Mouse (Mus musculus) mouse embryonic stem cell (cell line): ENCODE measurements around the gene Fbrsl1.

Experiments used
- in situ Hi-C, 2 experiments: fragments of 300-500 bp; cut with MboI; formaldehyde crosslinking; loops; 1 replicate in 1 of 2; 3 replicates in 1 of 2; pipeline ENCODE4 v1.14.3; 2019 to 2020; ENCODE audit warnings: low sequenced_read_pairs in 2 of 2, low pct_unique_long_range_greater_than_20kb in 1 of 2, mixed read lengths in 1 of 2; ENCODE audit not compliant: unreplicated experiment in 1 of 2

Fbrsl1 gene

DNA sequence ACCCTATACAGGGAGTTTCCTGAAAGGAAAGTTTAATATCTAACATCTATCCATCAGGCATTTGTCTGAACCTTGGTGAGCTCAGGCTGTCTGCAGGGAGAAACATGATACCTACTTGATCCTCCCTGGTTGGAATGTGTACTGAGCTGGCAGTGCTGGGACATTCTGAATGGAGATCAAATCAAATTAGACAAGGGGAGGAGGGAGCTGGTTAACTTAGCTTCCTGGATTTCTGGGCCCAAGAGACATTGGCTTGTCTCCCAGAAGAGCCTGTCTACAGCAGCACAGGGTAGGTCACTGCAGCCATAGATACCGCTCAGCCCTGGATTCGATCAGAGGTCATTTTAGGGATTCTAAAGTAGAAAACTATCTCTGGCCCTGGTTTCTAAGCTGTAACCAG, 109.5 kb downstream of the Fbrsl1 start:
- in situ Hi-C loops, result no loop called here

DNA sequence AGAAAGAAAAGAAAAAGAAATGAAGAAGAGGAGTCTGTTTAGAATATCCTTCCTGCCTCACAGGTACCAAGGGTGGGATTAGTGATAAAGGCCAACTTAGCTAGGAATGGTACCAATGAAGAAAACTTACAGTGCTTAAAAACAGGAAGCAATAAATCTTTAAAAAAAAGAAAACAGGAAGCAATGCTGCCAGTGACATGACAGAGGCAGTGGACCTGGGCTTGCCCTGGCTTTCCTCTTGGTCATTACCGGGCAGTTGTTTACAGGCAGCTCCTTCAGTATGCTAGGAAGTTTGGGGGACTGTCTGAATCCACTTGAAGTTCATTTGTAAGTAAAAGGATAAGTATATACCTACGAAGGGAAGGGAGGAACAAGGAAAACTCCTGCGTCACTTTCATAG, 117.8 kb downstream of the Fbrsl1 start:
- in situ Hi-C loops, result no loop called here

DNA sequence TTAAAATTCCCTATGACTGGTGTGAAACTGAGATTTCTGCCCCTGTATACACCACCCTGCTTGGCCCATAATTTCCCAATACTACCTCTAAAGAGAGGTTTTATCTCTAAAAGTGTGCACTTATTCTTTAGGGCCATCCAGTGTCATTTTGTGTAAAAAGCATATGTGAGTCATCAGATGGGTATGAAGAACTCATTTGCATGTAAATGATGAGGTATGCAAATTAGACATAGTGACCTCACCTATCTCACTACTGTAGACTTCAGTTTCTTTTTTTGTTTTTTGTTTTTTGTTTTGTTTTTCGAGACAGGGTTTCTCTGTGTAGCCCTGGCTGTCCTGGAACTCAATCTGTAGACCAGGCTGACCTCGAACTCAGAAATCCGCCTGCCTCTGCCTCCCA, 135.2 kb downstream of the Fbrsl1 start:
- in situ Hi-C loops, result no loop called here
